Mouse (Mus musculus) lung, embryonic 14.5 days (tissue): ENCODE results near the gene Abcd4. TPM values are rescaled to one million over a fixed set of nuclear protein-coding genes. Genes with fewer than 3 reads are reported as not detected.

Experiments used
- ATAC-seq: fragments of 200-750 bp; cut with Nextera tagmentation; 2 replicates; pipeline ENCODE4 v1.8.0; 2017; ENCODE audit warnings: mild to moderate bottlenecking, moderate TSS enrichment, moderate library complexity; ENCODE audit not compliant: insufficient read depth
- DNase-seq: peaks from one replicate; pipeline ENCODE4 v3.0.0-alpha.2; 2015
- H3K27ac ChIP-seq: fragments of 300-500 bp; sonication (generic); 2 replicates; pipeline ENCODE4 v1.5.1; 2014; ENCODE audit warnings: low read depth, mild to moderate bottlenecking, moderate library complexity
- H3K27me3 ChIP-seq: fragments of 300-500 bp; sonication (generic); 2 replicates; pipeline ENCODE4 v1.6.1; 2014; ENCODE audit warnings: low read length, control low read depth; ENCODE audit not compliant: insufficient read depth
- H3K36me3 ChIP-seq: fragments of 300-500 bp; sonication (generic); 2 replicates; pipeline ENCODE4 v1.6.1; 2014; ENCODE audit warnings: control low read depth; ENCODE audit not compliant: insufficient read depth
- H3K4me1 ChIP-seq: fragments of 300-500 bp; sonication (generic); 2 replicates; pipeline ENCODE4 v1.6.1; 2014; ENCODE audit warnings: antibody characterized with exemption, control low read depth; ENCODE audit not compliant: insufficient read depth
- H3K4me2 ChIP-seq: fragments of 300-500 bp; sonication (generic); 2 replicates; pipeline ENCODE4 v1.6.1; 2014; ENCODE audit warnings: mild to moderate bottlenecking
- H3K4me3 ChIP-seq: fragments of 300-500 bp; sonication (generic); 2 replicates; pipeline ENCODE4 v1.5.1; 2014; ENCODE audit warnings: low read depth, low read length
- H3K9ac ChIP-seq: fragments of 300-500 bp; sonication (generic); 2 replicates; pipeline ENCODE4 v1.6.1; 2014
- H3K9me3 ChIP-seq: fragments of 300-500 bp; sonication (generic); 2 replicates; pipeline ENCODE4 v1.6.1; 2016; ENCODE audit warnings: low read depth, low read length, control low read depth
- CTCF ChIP-seq: IDR thresholded peaks from 2 replicates; pipeline ENCODE4 v1.5.1; 2016; ENCODE audit warnings: antibody characterized with exemption, low read depth
- WGBS: fragments of 180-500 bp; shearing (Covaris S2); extraction: QIAGEN DNeasy Blood & Tissue Kit; methylation state at CpG from one replicate; pipeline ENCODE4 v1.1.7; 2014; 5-methylcytosine and 5-hydroxymethylcytosine counted together
- polyA plus RNA-seq: library from polyadenylated mRNA; unstranded; fragments of >200 nt; fragmentation: Nextera tagmentation; extraction: Ambion mirVana; gene quantifications from 2 replicates; pipeline ENCODE4 v1.2.1, GENCODE M21; 2014

Abcd4 gene
- polyA plus RNA-seq, 1 experiment from 2014 or later: 11.3 TPM

DNA sequence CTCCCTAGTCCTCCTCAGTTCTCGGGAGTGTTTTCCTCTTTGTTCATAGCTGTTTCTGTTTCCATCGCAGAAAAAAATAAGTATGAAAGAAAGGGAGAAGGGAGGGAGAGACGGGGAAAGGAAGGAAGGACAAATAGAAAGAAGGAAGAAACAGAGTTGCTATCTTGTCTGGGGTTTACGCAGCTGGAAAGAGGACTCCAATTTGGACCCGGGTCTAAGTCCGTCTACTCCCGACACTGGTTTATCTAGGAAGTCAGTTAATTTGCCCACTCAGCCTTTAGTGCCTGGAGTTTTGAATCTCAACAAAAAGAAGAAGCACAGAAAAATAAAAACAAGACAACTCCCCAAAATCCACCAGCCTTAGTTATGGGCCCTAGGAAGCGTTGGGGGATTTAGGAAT is 7.4 kb upstream of the Abcd4 start:
- Histone ChIP-seq H3K36me3 (no peaks in the 10 kb centered on the region), H3K9me3 (no peaks in the 10 kb centered on the region), H3K27ac (no peak overlapping the region), H3K9ac (no peak overlapping the region), H3K27me3 (peaks cover 17% of the 10 kb centered on the region), H3K4me2 (no peak overlapping the region), H3K4me3 (no peak overlapping the region), H3K4me1 (no peaks in the 10 kb centered on the region)
- DNase-seq (no peak), ATAC-seq (no peak)
- no peak for TF ChIP-seq CTCF
- WGBS: 31% methylated on average over 8 of the region's 8 CpGs

DNA sequence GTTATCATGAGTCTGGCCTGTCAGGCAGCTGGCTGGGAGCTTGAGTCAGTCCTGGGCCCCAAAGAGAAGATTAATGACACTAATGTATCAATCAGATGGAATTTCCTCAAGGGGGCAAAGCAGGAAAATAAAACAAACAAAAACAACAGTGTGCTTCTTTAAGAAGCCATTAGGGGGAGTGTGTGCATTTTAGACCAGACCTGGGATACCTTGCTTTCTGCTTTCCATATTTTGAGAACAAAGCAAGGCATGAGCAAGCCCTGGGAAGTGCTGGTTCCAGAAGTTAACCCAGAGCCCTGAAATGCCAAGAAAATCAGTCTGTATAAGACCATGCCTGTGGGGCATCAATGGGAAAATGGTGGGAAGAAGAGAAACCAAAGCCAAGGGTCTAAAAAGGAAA is 3.8 kb upstream of the Abcd4 start:
- H3K27ac ChIP-seq: no peak overlapping the region
- peaks cover 17% of the 10 kb centered on the region for H3K27me3 ChIP-seq
- H3K4me2 ChIP-seq: no peak overlapping the region
- H3K4me1 ChIP-seq: no peaks in the 10 kb centered on the region
- H3K9me3 ChIP-seq: no peaks in the 10 kb centered on the region
- no peak overlapping the region for H3K9ac ChIP-seq
- ATAC-seq (no peak), DNase-seq (peak; percentile 22)
- H3K36me3 ChIP-seq: no peaks in the 10 kb centered on the region
- no peak overlapping the region for H3K4me3 ChIP-seq
- peak; percentile 35 for TF ChIP-seq CTCF

DNA sequence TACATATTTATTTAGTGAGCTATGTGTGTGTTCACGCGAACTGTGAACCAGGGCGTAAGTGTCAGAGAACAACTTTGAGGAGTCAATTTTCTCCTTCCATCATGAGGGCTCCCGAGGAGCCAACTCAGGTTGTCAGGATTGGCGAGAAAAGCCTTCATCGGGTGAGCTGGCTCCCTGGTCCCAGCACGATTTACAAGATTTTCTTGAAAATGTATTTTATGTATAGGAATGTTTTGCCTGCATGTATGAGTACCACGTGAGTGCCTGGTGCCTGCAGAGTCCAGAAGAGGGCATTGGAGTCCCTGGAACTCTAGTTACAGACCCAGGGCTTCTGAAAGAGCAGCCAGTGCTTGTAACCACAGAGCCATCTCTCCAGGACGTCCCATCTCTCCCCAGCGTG is 450 bp upstream of the Abcd4 start:
- Histone ChIP-seq H3K9me3 (no peaks in the 10 kb centered on the region), H3K4me2 (peak overlapping the region; percentile 61), H3K9ac (peak overlapping the region; percentile 44), H3K27ac (peak overlapping the region; percentile 21; the same call in 1 of the 2 replicates), H3K4me3 (peak overlapping the region; percentile 77), H3K36me3 (no peaks in the 10 kb centered on the region), H3K4me1 (no peaks in the 10 kb centered on the region), H3K27me3 (no peaks in the 10 kb centered on the region)
- ATAC-seq (peak; percentile 68; the same call in 1 of the 2 replicates), DNase-seq (peak; percentile 60)
- 5% methylated on average over 10 of the region's 10 CpGs for WGBS
- TF ChIP-seq CTCF: peak; percentile 15; the same call in 1 of the 2 replicates

DNA sequence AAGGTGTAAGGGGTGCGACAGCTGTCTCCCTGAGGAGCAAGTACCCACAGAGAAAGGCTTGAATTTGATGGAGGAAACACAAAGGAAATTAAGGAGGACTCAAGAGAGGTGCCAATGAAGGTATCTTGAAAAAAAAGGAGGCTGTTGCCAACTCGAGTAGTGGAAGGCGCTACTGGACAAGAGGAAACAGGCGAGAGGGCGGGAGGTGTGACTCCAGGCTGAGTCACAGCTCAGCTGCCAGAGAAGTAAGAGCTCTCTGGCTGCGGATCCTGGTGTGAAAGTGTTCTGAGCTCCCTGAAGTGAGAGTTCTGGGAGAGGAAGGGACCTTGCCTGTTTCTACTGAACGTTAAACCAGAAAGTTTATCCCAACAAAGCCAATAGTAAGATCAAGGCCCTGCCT is 2.7 kb downstream of the Abcd4 start:
- WGBS: 58% methylated on average over 7 of the region's 7 CpGs
- ATAC-seq (no peak), DNase-seq (no peak)

DNA sequence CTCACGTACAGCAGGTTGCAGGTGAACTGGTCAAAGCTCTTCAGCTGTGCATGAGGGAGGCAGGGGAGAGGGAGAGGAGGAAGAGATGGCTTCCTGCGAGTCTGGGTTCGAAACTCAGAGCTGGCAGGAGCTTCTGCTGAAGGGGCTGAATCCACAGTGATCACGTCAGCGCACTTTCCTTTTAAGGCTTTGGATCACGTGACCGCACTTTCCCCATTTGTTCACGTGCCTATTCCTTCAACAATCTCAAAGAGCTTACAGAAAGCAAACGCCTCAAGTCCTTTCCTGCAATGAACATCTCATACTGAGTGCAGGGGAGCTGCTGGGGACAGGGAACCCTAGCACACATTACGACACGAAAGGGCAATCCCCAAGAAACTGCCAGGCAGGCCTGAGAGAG is 3.2 kb downstream of the Abcd4 start:
- Histone ChIP-seq H3K27me3 (no peaks in the 10 kb centered on the region), H3K36me3 (no peaks in the 10 kb centered on the region), H3K9me3 (no peaks in the 10 kb centered on the region), H3K4me3 (no peak overlapping the region), H3K9ac (no peak overlapping the region), H3K4me1 (no peaks in the 10 kb centered on the region), H3K4me2 (no peak overlapping the region), H3K27ac (no peak overlapping the region)
- TF ChIP-seq CTCF: no peak
- ATAC-seq (no peak), DNase-seq (no peak)
- WGBS: 78% methylated on average over 11 of the region's 11 CpGs

More for the DNA sequence above, 2.7 kb downstream of the Abcd4 start:
- no peak overlapping the region for H3K9ac ChIP-seq
- TF ChIP-seq CTCF: no peak
- H3K27me3 ChIP-seq: no peaks in the 10 kb centered on the region
- no peak overlapping the region for H3K27ac ChIP-seq
- H3K9me3 ChIP-seq: no peaks in the 10 kb centered on the region
- no peaks in the 10 kb centered on the region for H3K36me3 ChIP-seq
- no peak overlapping the region for H3K4me2 ChIP-seq
- H3K4me1 ChIP-seq: no peaks in the 10 kb centered on the region
- no peak overlapping the region for H3K4me3 ChIP-seq

DNA sequence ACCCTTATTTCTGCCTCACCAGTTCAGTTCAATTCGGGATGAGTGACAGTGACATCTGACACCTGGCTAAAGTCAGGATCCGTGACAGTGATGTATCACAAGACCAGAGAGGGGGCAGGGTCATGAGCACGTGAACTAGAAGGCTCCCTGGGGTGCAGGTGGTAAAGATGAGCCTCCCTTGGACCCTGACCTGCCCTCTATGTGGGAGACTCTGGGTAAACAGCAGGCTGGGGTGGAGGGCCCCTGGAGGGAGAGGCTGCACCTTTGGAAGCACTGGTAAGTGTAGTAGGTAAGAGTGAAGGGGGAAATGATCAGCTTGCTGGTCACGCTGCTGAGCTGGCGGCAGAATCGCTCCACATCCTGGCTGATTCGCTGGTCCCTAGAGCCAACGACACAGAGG is 4.7 kb downstream of the Abcd4 start:
- no peak overlapping the region for H3K4me3 ChIP-seq
- H3K9me3 ChIP-seq: no peaks in the 10 kb centered on the region
- no peak for DNase-seq
- H3K4me2 ChIP-seq: no peak overlapping the region
- no peaks in the 10 kb centered on the region for H3K27me3 ChIP-seq
- 0 out of 2 replicates have a peak, but pooled peaks cover 3% of the 10 kb centered on the region for H3K36me3 ChIP-seq
- no peak overlapping the region for H3K27ac ChIP-seq
- no peak overlapping the region for H3K9ac ChIP-seq
- no peaks in the 10 kb centered on the region for H3K4me1 ChIP-seq
- no peak for ATAC-seq
- 30% methylated on average over 8 of the region's 8 CpGs for WGBS
- TF ChIP-seq CTCF: no peak

DNA sequence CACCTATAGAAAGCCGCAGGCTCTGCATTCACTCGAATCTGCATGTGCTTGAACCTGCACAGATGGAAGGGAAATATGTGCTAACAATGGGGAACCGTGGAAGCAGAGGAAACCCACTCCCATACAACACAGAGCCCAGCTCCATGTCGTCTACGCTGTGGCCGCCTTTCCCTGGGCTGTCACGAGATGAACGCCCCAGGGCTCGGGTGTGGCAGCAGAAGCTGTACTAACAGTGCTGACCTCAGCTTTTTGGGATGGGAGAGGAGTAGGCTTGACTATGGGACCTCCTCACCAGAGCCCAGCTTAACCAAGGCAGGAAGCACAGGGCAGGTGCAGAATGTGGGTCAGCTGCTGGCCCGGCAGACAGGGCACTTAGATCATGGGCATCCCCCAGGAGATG is 5.5 kb downstream of the Abcd4 start:
- no peak for DNase-seq

DNA sequence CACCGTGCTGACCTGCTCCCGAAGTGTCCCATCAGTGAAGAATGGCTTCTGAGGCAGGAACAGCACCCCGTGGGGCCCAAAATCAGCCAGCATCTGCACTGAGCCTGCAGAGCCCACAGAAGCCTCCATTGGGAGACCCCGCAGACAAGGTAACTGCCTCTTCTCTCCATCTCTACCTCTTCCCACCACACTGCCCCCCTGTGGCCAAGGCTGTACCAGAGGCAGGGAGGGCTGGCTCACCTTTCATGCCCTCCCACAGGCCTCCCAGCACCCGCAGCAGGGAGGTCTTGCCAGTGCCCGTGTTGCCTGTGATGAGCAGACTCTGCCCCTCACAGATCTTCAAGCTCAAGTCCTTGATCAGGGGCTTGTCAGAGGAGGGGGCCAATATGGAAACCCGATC is 11.4 kb downstream of the Abcd4 start:
- Histone ChIP-seq H3K36me3 (peaks cover 14% of the 10 kb centered on the region; the same call in 1 of the 2 replicates), H3K27ac (no peak overlapping the region), H3K27me3 (no peaks in the 10 kb centered on the region), H3K9me3 (no peaks in the 10 kb centered on the region), H3K4me2 (no peak overlapping the region), H3K9ac (no peak overlapping the region), H3K4me1 (no peaks in the 10 kb centered on the region), H3K4me3 (no peak overlapping the region)
- 78% methylated on average over 7 of the region's 7 CpGs for WGBS
- ATAC-seq: no peak
- no peak for DNase-seq
- peak; percentile 47 for TF ChIP-seq CTCF

More for the DNA sequence above, 5.5 kb downstream of the Abcd4 start:
- H3K4me3 ChIP-seq: no peak overlapping the region
- peaks cover 9% of the 10 kb centered on the region; the same call in 1 of the 2 replicates for H3K36me3 ChIP-seq
- WGBS: 84% methylated on average over 10 of the region's 10 CpGs
- no peaks in the 10 kb centered on the region for H3K9me3 ChIP-seq
- ATAC-seq: no peak
- no peaks in the 10 kb centered on the region for H3K4me1 ChIP-seq
- H3K27me3 ChIP-seq: no peaks in the 10 kb centered on the region
- no peak overlapping the region for H3K9ac ChIP-seq
- no peak for TF ChIP-seq CTCF
- H3K4me2 ChIP-seq: no peak overlapping the region
- no peak overlapping the region for H3K27ac ChIP-seq
